In genomic region chr5:132332521-132332920, GRCm38 (mm10) we compare ENCODE assay signal across 21 mouse cellular contexts.
"Had no signal": no experiment of that assay in that cellular context is flagged by ENCODE, and none has a peak within 500 bp of the region (broad histone marks: within the 10 kb centered on the region; RNA-seq: fewer than 3 reads in every experiment).

No protein-coding gene starts in this region.

- H3K9ac ChIP-seq: limb, embryonic 12.5 days; limb, embryonic 15.5 days; liver, embryonic 14.5 days; liver, postnatal 0 days; lung, embryonic 15.5 days; neural tube, embryonic 13.5 days; stomach, embryonic 15.5 days had no signal

- H3K27ac ChIP-seq: limb, embryonic 12.5 days; limb, embryonic 15.5 days; liver, embryonic 14.5 days; lung, embryonic 15.5 days; neural tube, embryonic 13.5 days; stomach, embryonic 15.5 days had no signal

- H3K9me3 ChIP-seq: limb, embryonic 12.5 days; limb, embryonic 15.5 days; lung, embryonic 15.5 days; neural tube, embryonic 13.5 days; stomach, embryonic 15.5 days had no signal

- DNase-seq: kidney, adult 9 months; kidney, postnatal 14 days; kidney, postnatal 4 days; left cerebral cortex, postnatal 4 days; liver, postnatal 0 days; lung, postnatal 10 days; lung, postnatal 36 days; retina, postnatal 1 day; right cerebral cortex, postnatal 25 days; spleen, adult 18-20 months; thymus, postnatal 25 days had no signal

- ATAC-seq: liver, postnatal 0 days had no signal

- H3K4me1 ChIP-seq: megakaryocyte, embryonic 14.5 days had no signal

- H3K4me3 ChIP-seq: limb, embryonic 12.5 days; limb, embryonic 15.5 days; lung, embryonic 15.5 days; megakaryocyte, embryonic 14.5 days; myocyte; neural tube, embryonic 13.5 days; stomach, embryonic 15.5 days had no signal

- H3K36me3 ChIP-seq: limb, embryonic 12.5 days; limb, embryonic 15.5 days; lung, embryonic 15.5 days; neural tube, embryonic 13.5 days; stomach, embryonic 15.5 days had no signal

- H3K4me2 ChIP-seq: limb, embryonic 12.5 days; limb, embryonic 15.5 days; liver, embryonic 11.5 days; lung, embryonic 15.5 days; midbrain, embryonic 11.5 days; neural tube, embryonic 13.5 days; stomach, embryonic 15.5 days had no signal

- H3K27me3 ChIP-seq: limb, embryonic 12.5 days; limb, embryonic 15.5 days; lung, embryonic 15.5 days; megakaryocyte, embryonic 14.5 days; neural tube, embryonic 13.5 days; stomach, embryonic 15.5 days had no signal
